12 mouse cellular contexts compared by ENCODE assay signal in the genomic region with DNA sequence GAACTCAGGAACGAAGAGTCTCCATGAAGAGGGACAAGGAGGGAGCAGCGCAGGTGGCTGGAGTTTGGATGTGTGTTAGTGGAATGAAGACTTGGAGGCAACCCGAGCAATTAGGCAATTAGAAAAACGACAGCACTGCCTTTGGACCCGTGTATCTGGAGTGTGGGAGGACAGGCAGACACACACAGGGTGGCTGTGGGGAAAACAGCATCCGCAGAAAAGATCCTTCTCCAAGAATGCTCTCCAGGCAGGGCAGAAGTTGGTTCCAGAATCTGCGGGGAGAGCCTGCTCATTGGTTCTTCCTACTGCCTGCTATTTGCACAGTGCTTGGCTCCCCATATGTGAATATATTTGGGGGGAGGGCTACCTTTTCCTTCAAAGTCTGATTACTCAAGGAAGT.
"Had no signal": no experiment of that assay in that cellular context is flagged by ENCODE, and none has a peak within 500 bp of the region (broad histone marks: within the 10 kb centered on the region; RNA-seq: fewer than 3 reads in every experiment).

No protein-coding gene starts in this region.

- H3K4me3 ChIP-seq: kidney, embryonic 15.5 days; limb, embryonic 12.5 days; liver, embryonic 13.5 days; lung, embryonic 15.5 days; midbrain, embryonic 13.5 days had no signal

- DNase-seq: kidney, adult 2 months; kidney, postnatal 25 days; liver; liver, embryonic 13.5 days; liver, postnatal 0 days; lung, postnatal 14 days; thymus, postnatal 36 days had no signal

- ATAC-seq: intestine, embryonic 16.5 days; liver, postnatal 0 days; midbrain, embryonic 13.5 days had no signal

- H3K27ac ChIP-seq: kidney, embryonic 15.5 days; limb, embryonic 12.5 days; liver, embryonic 13.5 days; lung, embryonic 15.5 days; midbrain, embryonic 13.5 days had no signal

- H3K36me3 ChIP-seq: kidney, embryonic 15.5 days; limb, embryonic 12.5 days; liver, embryonic 13.5 days; lung, embryonic 15.5 days; midbrain, embryonic 13.5 days had no signal

- H3K9me3 ChIP-seq: kidney, embryonic 15.5 days; limb, embryonic 12.5 days; liver, embryonic 13.5 days; lung, embryonic 15.5 days; midbrain, embryonic 13.5 days had no signal

- H3K4me1 ChIP-seq: kidney, embryonic 15.5 days; limb, embryonic 12.5 days; liver, embryonic 13.5 days; lung, embryonic 15.5 days; midbrain, embryonic 13.5 days had no signal

- H3K9ac ChIP-seq: kidney, embryonic 15.5 days; limb, embryonic 12.5 days; liver, embryonic 13.5 days; liver, postnatal 0 days; lung, embryonic 15.5 days; midbrain, embryonic 13.5 days had no signal

- H3K27me3 ChIP-seq: kidney, embryonic 15.5 days; limb, embryonic 12.5 days; liver, embryonic 13.5 days; lung, embryonic 15.5 days; midbrain, embryonic 13.5 days had no signal

- H3K4me2 ChIP-seq: kidney, embryonic 15.5 days; limb, embryonic 12.5 days; liver, embryonic 13.5 days; lung, embryonic 15.5 days; midbrain, embryonic 13.5 days had no signal
